Mouse (Mus musculus) adipocyte (in vitro differentiated cells): ENCODE measurements around the gene Cenpm.

Experiments used
- DNase-seq: peaks from one replicate; pipeline ENCODE4 v3.0.0-alpha.2; 2016; ENCODE audit warnings: low spot score

Cenpm gene

GRCm38 (mm10) chr15:82188481-82189240 lies 55.9 kb downstream of the Cenpm start:
- peak; percentile 50 for DNase-seq

- DNase-seq, result no peak
Observed at GRCm38 (mm10) chr15:82187924-82188323, 56.6 kb downstream of the Cenpm start.

- no peak for DNase-seq
Observed at GRCm38 (mm10) chr15:82187401-82187800, 57.1 kb downstream of the Cenpm start.

- DNase-seq, result no peak
Observed at GRCm38 (mm10) chr15:82186931-82187330, 57.6 kb downstream of the Cenpm start.

GRCm38 (mm10) chr15:82186131-82186530 lies 58.4 kb downstream of the Cenpm start:
- no peak for DNase-seq

GRCm38 (mm10) chr15:82185062-82185783 lies 59.3 kb downstream of the Cenpm start:
- DNase-seq, result no peak

GRCm38 (mm10) chr15:82184656-82185055 lies 59.9 kb downstream of the Cenpm start:
- DNase-seq, result peak; percentile 4

- DNase-seq, result no peak
Observed at GRCm38 (mm10) chr15:82184183-82184582, 60.4 kb downstream of the Cenpm start.
